In the genomic region with DNA sequence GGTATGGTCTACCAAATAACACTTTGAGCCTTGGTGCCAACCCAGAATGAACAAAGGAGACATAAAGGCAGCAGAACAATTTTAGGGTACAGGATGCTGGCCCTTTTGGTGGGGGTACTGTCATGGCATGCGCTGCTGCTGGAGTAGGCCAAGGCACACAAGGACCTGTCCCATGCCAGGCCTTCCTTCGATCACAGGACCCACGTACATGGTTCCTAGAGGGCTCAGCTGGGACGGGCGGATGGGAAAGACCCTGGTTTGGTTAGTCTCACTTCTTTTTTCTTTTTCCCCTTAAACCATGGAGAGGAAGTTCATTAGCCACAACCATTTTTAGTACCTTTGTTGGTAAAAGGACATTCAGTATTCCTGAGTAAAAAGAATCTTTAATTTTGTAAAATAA, we compare ENCODE assay signal across 17 mouse cellular contexts. TPM values are rescaled to one million over a fixed set of nuclear protein-coding genes. Genes with fewer than 3 reads are reported as not detected.
A peak's percentile ranks its signal among the peaks of the same experiment; 100 is the strongest.
DNase-seq lines count a peak whose midpoint lies in the region; ATAC-seq and TF ChIP-seq lines count a peak whose summit lies in the region.
"Had no signal": no experiment of that assay in that cellular context is flagged by ENCODE, and none has a peak within 500 bp of the region (broad histone marks: within the 10 kb centered on the region; RNA-seq: fewer than 3 reads in every experiment).

No protein-coding gene starts in this region.

- no peak overlapping the region for H3K9ac ChIP-seq in stomach, embryonic 16.5 days (ENCODE audit: low read length)
- no peak overlapping the region for H3K9ac ChIP-seq in stomach, postnatal 0 days (ENCODE audit: low read length)
- no peak overlapping the region for H3K9ac ChIP-seq in liver, postnatal 0 days (replicated peaks)
- H3K9ac ChIP-seq in forebrain, embryonic 11.5 days (ENCODE audit: low read length) = no peak overlapping the region
- H3K9ac ChIP-seq: embryonic facial prominence, embryonic 15.5 days; liver, embryonic 14.5 days; neural tube, embryonic 13.5 days had no signal

- H3K4me1 ChIP-seq in stomach, embryonic 16.5 days (ENCODE audit: control insufficient read depth, insufficient read depth, low read length) = no peaks in the 10 kb centered on the region; the same call in 1 of the 2 replicates
- no peaks in the 10 kb centered on the region for H3K4me1 ChIP-seq in stomach, postnatal 0 days (replicated peaks; ENCODE audit: control insufficient read depth, insufficient read depth)
- peaks cover 14% of the 10 kb centered on the region for H3K4me1 ChIP-seq in liver, postnatal 0 days (ENCODE audit: insufficient read depth)
- no peaks in the 10 kb centered on the region for H3K4me1 ChIP-seq in forebrain, embryonic 11.5 days (replicated peaks; ENCODE audit: control insufficient read depth, insufficient read depth, low read length)
- H3K4me1 ChIP-seq: hindbrain, embryonic 12.5 days; neural tube, embryonic 13.5 days had no signal

- no peak overlapping the region for H3K4me2 ChIP-seq in stomach, embryonic 16.5 days (ENCODE audit: low read depth, low read length)
- H3K4me2 ChIP-seq in stomach, postnatal 0 days (replicated peaks; ENCODE audit: low read depth) = no peak overlapping the region
- H3K4me2 ChIP-seq in liver, postnatal 0 days (ENCODE audit: low read depth, low read length) = no peak overlapping the region
- H3K4me2 ChIP-seq in forebrain, embryonic 11.5 days (ENCODE audit: low read depth, low read length, severe bottlenecking) = no peak overlapping the region
- H3K4me2 ChIP-seq: embryonic facial prominence, embryonic 15.5 days; hindbrain, embryonic 12.5 days; neural tube, embryonic 13.5 days had no signal

- H3K9me3 ChIP-seq in stomach, embryonic 16.5 days (replicated peaks; ENCODE audit: control insufficient read depth, low read length) = no peaks in the 10 kb centered on the region
- no peaks in the 10 kb centered on the region for H3K9me3 ChIP-seq in stomach, postnatal 0 days (ENCODE audit: control insufficient read depth, low read length)
- H3K9me3 ChIP-seq in liver, postnatal 0 days (ENCODE audit: low read length) = no peaks in the 10 kb centered on the region
- H3K9me3 ChIP-seq in forebrain, embryonic 11.5 days (ENCODE audit: control insufficient read depth, low read length) = no peaks in the 10 kb centered on the region
- H3K9me3 ChIP-seq: embryonic facial prominence, embryonic 15.5 days; hindbrain, embryonic 12.5 days; neural tube, embryonic 13.5 days had no signal

- no peak for TF ChIP-seq CTCF in left cerebral cortex, adult 2 months (IDR thresholded peaks at IDR 0.05)
- TF ChIP-seq CTCF in stomach, postnatal 0 days (IDR thresholded peaks at IDR 0.05; ENCODE audit: low read depth) = no peak
- TF ChIP-seq CTCF in liver, postnatal 0 days (IDR thresholded peaks at IDR 0.05; ENCODE audit: low read depth) = no peak

- H3K4me3 ChIP-seq in left cerebral cortex, adult 2 months = no peak overlapping the region
- no peak overlapping the region for H3K4me3 ChIP-seq in stomach, embryonic 16.5 days (replicated peaks; ENCODE audit: low read length)
- no peak overlapping the region for H3K4me3 ChIP-seq in stomach, postnatal 0 days (ENCODE audit: low read depth, low read length)
- H3K4me3 ChIP-seq in liver, postnatal 0 days (ENCODE audit: low read depth, low read length) = no peak overlapping the region
- no peak overlapping the region for H3K4me3 ChIP-seq in forebrain, embryonic 11.5 days (ENCODE audit: low read depth, low read length)
- H3K4me3 ChIP-seq: embryonic facial prominence, embryonic 15.5 days; hindbrain, embryonic 12.5 days; neural tube, embryonic 13.5 days had no signal

- 90% methylated on average over 5 of the region's 5 CpGs for WGBS in stomach, embryonic 16.5 days
- WGBS in stomach, postnatal 0 days = 83% methylated on average over 5 of the region's 5 CpGs
- WGBS in liver, postnatal 0 days (ENCODE audit: insufficient replicate concordance) = 61% methylated on average over 5 of the region's 5 CpGs
- 93% methylated on average over 5 of the region's 5 CpGs for WGBS in forebrain, embryonic 11.5 days

- DNase-seq in left cerebral cortex, adult 2 months (ENCODE audit: extremely low spot score in 1 of 2, low spot score in 2 of 2) = no peak
- no peak for DNase-seq in left cerebral cortex, postnatal 14 days (ENCODE audit: low spot score in 2 of 2)
- no peak for DNase-seq in stomach, postnatal 0 days (ENCODE audit: low spot score)
- DNase-seq in liver, postnatal 0 days = no peak
- no peak for DNase-seq in adrenal gland, postnatal 25 days
- no peak for DNase-seq in forebrain, embryonic 11.5 days (ENCODE audit: low spot score)
- DNase-seq: cerebellum, adult 11-12 months; cerebellum, postnatal 14 days; embryo, embryonic 11 days; left cerebral cortex, postnatal 4 days; midbrain, embryonic 14.5 days; right cerebral cortex, postnatal 14 days had no signal

- H3K36me3 ChIP-seq in stomach, embryonic 16.5 days (ENCODE audit: control insufficient read depth, insufficient read depth, low read length) = no peaks in the 10 kb centered on the region
- H3K36me3 ChIP-seq in stomach, postnatal 0 days (ENCODE audit: control insufficient read depth, insufficient read depth, low read length) = no peaks in the 10 kb centered on the region; the same call in 1 of the 2 replicates
- H3K36me3 ChIP-seq in liver, postnatal 0 days (replicated peaks; ENCODE audit: insufficient read depth, low read length) = no peaks in the 10 kb centered on the region; the same call in 1 of the 2 replicates
- no peaks in the 10 kb centered on the region for H3K36me3 ChIP-seq in forebrain, embryonic 11.5 days (ENCODE audit: control insufficient read depth, insufficient read depth, low read length)
- H3K36me3 ChIP-seq: embryonic facial prominence, embryonic 15.5 days; neural tube, embryonic 13.5 days had no signal

- no peak for TF ChIP-seq EP300 in stomach, postnatal 0 days (optimal IDR thresholded peaks at IDR 0.05)
- no peak for TF ChIP-seq EP300 in liver, postnatal 0 days (IDR thresholded peaks at IDR 0.05; ENCODE audit: low read depth)

- intact Hi-C loops in left cerebral cortex, adult 2 months (cut with DNase I) = no loop called here
- intact Hi-C loops in left cerebral cortex, postnatal 14 days (cut with DNase I) = loop anchor here (5.0 kb wide), 2 partner anchors 39 to 64 kb away; no protein-coding TSS in a partner anchor

- H3K27ac ChIP-seq in left cerebral cortex, adult 2 months = peak overlapping the region; percentile 87
- H3K27ac ChIP-seq in stomach, embryonic 16.5 days (ENCODE audit: low read length) = peak overlapping the region; percentile 2; the same call in 1 of the 2 replicates
- H3K27ac ChIP-seq in stomach, postnatal 0 days (replicated peaks) = no peak overlapping the region
- H3K27ac ChIP-seq in liver, postnatal 0 days (ENCODE audit: low read depth) = peak overlapping the region; percentile 71; the same call in 1 of the 2 replicates
- H3K27ac ChIP-seq in forebrain, embryonic 11.5 days (ENCODE audit: low read depth, low read length) = no peak overlapping the region
- H3K27ac ChIP-seq: hindbrain, embryonic 12.5 days; liver, embryonic 14.5 days had no signal

- no peaks in the 10 kb centered on the region for H3K27me3 ChIP-seq in stomach, embryonic 16.5 days (ENCODE audit: control insufficient read depth, insufficient read depth, low read length)
- no peaks in the 10 kb centered on the region for H3K27me3 ChIP-seq in stomach, postnatal 0 days (ENCODE audit: control insufficient read depth, insufficient read depth, low read length)
- H3K27me3 ChIP-seq in liver, postnatal 0 days (ENCODE audit: insufficient read depth, low read length) = no peaks in the 10 kb centered on the region
- H3K27me3 ChIP-seq in forebrain, embryonic 11.5 days (ENCODE audit: control insufficient read depth, insufficient read depth, low read length) = no peaks in the 10 kb centered on the region
- H3K27me3 ChIP-seq: embryonic facial prominence, embryonic 15.5 days; hindbrain, embryonic 12.5 days; neural tube, embryonic 13.5 days had no signal

- ATAC-seq in stomach, embryonic 16.5 days (ENCODE audit: insufficient read depth, low FRiP score) = no peak
- no peak for ATAC-seq in stomach, postnatal 0 days (ENCODE audit: low FRiP score, low TSS enrichment)
- ATAC-seq in liver, postnatal 0 days = no peak
- no peak for ATAC-seq in forebrain, embryonic 11.5 days (replicated peaks; ENCODE audit: low FRiP score)

RNA-seq across cellular contexts. Expression of a gene that starts 27.3 kb away (rescaled TPM):
- 10 to 100 TPM; 18.6 to 19.6 TPM for total RNA-seq in left cerebral cortex, adult 2 months (2021)
- 10 to 100 TPM; 17.7 to 19.3 TPM for total RNA-seq in left cerebral cortex, postnatal 14 days (2021)
- polyA plus RNA-seq in stomach, embryonic 16.5 days (2015; fragmentation: Nextera tagmentation; extraction: Ambion mirVana) = 22.2 and 24.5 TPM in 2 replicates
- 13.0 and 13.3 TPM in 2 replicates for polyA plus RNA-seq in stomach, postnatal 0 days (2015; fragmentation: Nextera tagmentation; extraction: Ambion mirVana)
- polyA plus RNA-seq in liver, postnatal 0 days (2015; fragmentation: Nextera tagmentation; extraction: Ambion mirVana) = 13.0 and 14.5 TPM in 2 replicates
- 4.4 and 6.3 TPM in 2 replicates for total RNA-seq in adrenal gland, postnatal 25 days (2021)
- polyA plus RNA-seq in forebrain, embryonic 11.5 days (2014; fragmentation: Nextera tagmentation; extraction: Ambion mirVana) = 32.5 and 34.9 TPM in 2 replicates

RNA-seq across cellular contexts. Expression of a gene that starts 59.7 kb away (rescaled TPM):
- total RNA-seq in left cerebral cortex, adult 2 months (2021) = 100 to 1,000 TPM; 138 to 140 TPM
- total RNA-seq in left cerebral cortex, postnatal 14 days (2021) = 100 to 1,000 TPM; 140 to 154 TPM
- polyA plus RNA-seq in stomach, embryonic 16.5 days (2015; fragmentation: Nextera tagmentation; extraction: Ambion mirVana) = 131 and 135 TPM in 2 replicates
- polyA plus RNA-seq in stomach, postnatal 0 days (2015; fragmentation: Nextera tagmentation; extraction: Ambion mirVana) = 145 and 152 TPM in 2 replicates
- polyA plus RNA-seq in liver, postnatal 0 days (2015; fragmentation: Nextera tagmentation; extraction: Ambion mirVana) = 131 and 146 TPM in 2 replicates
- 769 and 1,285 TPM in 2 replicates for total RNA-seq in adrenal gland, postnatal 25 days (2021)
- 81.9 and 89.2 TPM in 2 replicates for polyA plus RNA-seq in forebrain, embryonic 11.5 days (2014; fragmentation: Nextera tagmentation; extraction: Ambion mirVana)

Comparison
In these comparisons a context has a peak if more than half of its experiments do, and no peak if none do; other contexts are left out.
1. H3K27ac ChIP-seq: peak in left cerebral cortex, adult 2 months (single experiment), stomach, embryonic 16.5 days (single experiment) and liver, postnatal 0 days (single experiment); none in stomach, postnatal 0 days (single experiment) and forebrain, embryonic 11.5 days (single experiment).